In genomic region chr8:36322578-36322977, GRCm38 (mm10) we compare ENCODE assay signal across 15 mouse cellular contexts.
"Had no signal": no experiment of that assay in that cellular context is flagged by ENCODE, and none has a peak within 500 bp of the region (broad histone marks: within the 10 kb centered on the region; RNA-seq: fewer than 3 reads in every experiment).

No protein-coding gene starts in this region.

- H3K9me3 ChIP-seq: neural tube, embryonic 12.5 days; neural tube, embryonic 13.5 days; neural tube, embryonic 15.5 days; stomach, embryonic 15.5 days had no signal

- H3K27me3 ChIP-seq: neural tube, embryonic 12.5 days; neural tube, embryonic 13.5 days; neural tube, embryonic 15.5 days; stomach, embryonic 15.5 days had no signal

- DNase-seq: retina, postnatal 1 day; right cerebral cortex, adult 18-20 months; right cerebral cortex, postnatal 14 days; right cerebral cortex, postnatal 25 days; right cerebral cortex, postnatal 4 days; spleen, adult 18-20 months; thymus, adult 18-20 months; thymus, adult 2 months; thymus, postnatal 14 days; thymus, postnatal 36 days had no signal

- H3K9ac ChIP-seq: neural tube, embryonic 12.5 days; neural tube, embryonic 13.5 days; neural tube, embryonic 15.5 days; stomach, embryonic 15.5 days had no signal

- H3K4me2 ChIP-seq: neural tube, embryonic 12.5 days; neural tube, embryonic 13.5 days; neural tube, embryonic 15.5 days; stomach, embryonic 15.5 days had no signal

- H3K27ac ChIP-seq: neural tube, embryonic 12.5 days; neural tube, embryonic 13.5 days; neural tube, embryonic 15.5 days; stomach, embryonic 15.5 days; stomach, postnatal 0 days had no signal

- H3K4me1 ChIP-seq: neural tube, embryonic 12.5 days; neural tube, embryonic 15.5 days; stomach, embryonic 15.5 days had no signal

- H3K4me3 ChIP-seq: neural tube, embryonic 12.5 days; neural tube, embryonic 13.5 days; neural tube, embryonic 15.5 days; stomach, embryonic 15.5 days had no signal

- H3K36me3 ChIP-seq: neural tube, embryonic 12.5 days; neural tube, embryonic 13.5 days; neural tube, embryonic 15.5 days; stomach, embryonic 15.5 days had no signal
